Mouse (Mus musculus) cortical plate, adult 2 months (tissue): ENCODE measurements around the gene Shank3.

ENCODE experiments used
- CTCF ChIP-seq: fragments of 200-500 bp; IDR thresholded peaks from 2 replicates; pipeline ENCODE4 v1.5.1; 2011; ENCODE audit warnings: mild to moderate bottlenecking, control low read depth, low read length; ENCODE audit not compliant: insufficient read depth; ENCODE audit errors: extremely low read depth
- POLR2A ChIP-seq: fragments of 200-500 bp; IDR thresholded peaks from 2 replicates; pipeline ENCODE4 v1.6.1; 2011; ENCODE audit warnings: mild to moderate bottlenecking, low read length, control low read depth; ENCODE audit not compliant: insufficient read depth; ENCODE audit errors: extremely low read depth

GRCm38 (mm10) chr15:89592548-89592947 lies 93.1 kb downstream of the Shank3 start:
- TF ChIP-seq POLR2A (no peak), CTCF (no peak)
